Mouse (Mus musculus): ENCODE results near the gene Ccdc163.

DNA sequence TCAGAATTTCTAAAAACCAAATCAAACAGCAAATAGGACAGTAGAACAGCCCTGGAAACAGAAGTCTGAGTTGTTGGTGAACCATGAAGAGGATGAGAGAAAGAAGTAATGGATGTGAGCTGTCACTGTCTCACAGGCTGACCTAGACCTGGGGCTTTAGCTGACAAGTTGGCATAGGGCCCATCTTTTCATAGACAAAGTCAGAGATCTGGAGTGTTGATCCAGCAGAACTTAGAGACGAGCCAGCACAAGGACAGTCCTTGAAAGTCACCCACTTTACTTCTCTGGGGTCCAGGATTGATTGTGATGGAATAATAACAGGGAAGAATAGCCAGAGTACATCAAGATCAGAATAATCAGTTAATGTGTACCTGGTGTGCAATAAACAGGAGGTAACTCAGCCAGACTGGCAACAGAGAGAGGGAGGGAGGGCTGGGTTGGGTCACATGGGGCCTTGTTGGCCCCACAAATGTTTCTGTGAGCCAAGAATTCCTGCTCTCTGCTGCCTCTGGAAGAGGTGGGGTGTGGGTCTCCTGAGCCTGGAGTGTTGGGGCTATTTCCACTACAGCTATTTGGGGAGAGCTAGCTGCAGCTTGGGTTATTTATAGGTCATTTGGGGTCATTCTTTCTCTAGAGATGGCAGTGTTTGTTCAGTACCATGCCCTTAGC, 88.3 kb downstream of the Ccdc163 start:
- TF ChIP-seq NRF1 (IDR thresholded peaks at IDR 0.05; ENCODE audit: low read depth, low read length) (no peak), MXI1 (IDR thresholded peaks at IDR 0.05; ENCODE audit: low read depth, low read length) (no peak), POLR2AphosphoS2 (IDR thresholded peaks at IDR 0.05; ENCODE audit: low read depth, low read length) (no peak), CHD2 (IDR thresholded peaks at IDR 0.05; ENCODE audit: low read length) (no peak), USF1 (IDR thresholded peaks at IDR 0.05; ENCODE audit: low read depth, low read length) (no peak), POLR2A (IDR thresholded peaks at IDR 0.05; ENCODE audit: low read depth, low read length) (no peak), NELFE (IDR thresholded peaks at IDR 0.05; ENCODE audit: low read depth, low read length) (no peak), BHLHE40 (IDR thresholded peaks at IDR 0.05; ENCODE audit: low read depth, low read length) (no peak), ZNF384 (IDR thresholded peaks at IDR 0.05; ENCODE audit: low read depth, low read length) (no peak), CTCF (conservative IDR thresholded peaks at IDR 0.05 in 1 of 2, IDR thresholded peaks at IDR 0.05 in 1 of 2; ENCODE audit: low read depth in 2 of 2, low read length in 2 of 2) (no peak), USF2 (conservative IDR thresholded peaks at IDR 0.05; ENCODE audit: low read depth, low read length) (no peak), ELF1 (IDR thresholded peaks at IDR 0.05; ENCODE audit: low read depth, low read length) (no peak), EP300 (IDR thresholded peaks at IDR 0.05; ENCODE audit: low read length) (no peak)
